Mouse (Mus musculus) embryo, embryonic 10.5 days (tissue): Measurements from ENCODE around the gene Srp14.

ENCODE experiments used
- DNase-seq: peaks from one replicate; pipeline ENCODE4 v3.0.0-alpha.2; 2015; ENCODE audit warnings: low spot score

Srp14 gene

DNA sequence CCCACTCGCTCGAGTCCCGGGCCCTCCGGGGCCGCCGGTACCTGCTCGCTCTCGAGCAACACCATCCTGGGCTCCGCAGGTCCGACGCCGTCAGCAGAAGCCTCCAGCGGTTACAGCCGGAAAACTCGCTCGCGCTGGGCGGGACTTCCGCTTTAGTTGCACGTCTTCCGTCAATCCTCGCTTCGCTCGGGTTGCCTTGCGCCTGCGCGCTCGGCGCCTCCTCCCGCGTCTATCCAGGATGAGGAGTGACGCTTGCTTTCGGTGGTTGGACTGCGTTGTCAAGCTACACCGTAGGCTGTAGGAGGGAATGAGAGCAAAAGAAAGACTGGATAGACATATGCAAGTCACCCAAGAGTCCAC lies at the start of gene Srp14:
Gene Srp14 (minus strand): TSS at position 162 of the 360 bp plus-strand sequence.
- DNase-seq = peak; percentile 97

DNA sequence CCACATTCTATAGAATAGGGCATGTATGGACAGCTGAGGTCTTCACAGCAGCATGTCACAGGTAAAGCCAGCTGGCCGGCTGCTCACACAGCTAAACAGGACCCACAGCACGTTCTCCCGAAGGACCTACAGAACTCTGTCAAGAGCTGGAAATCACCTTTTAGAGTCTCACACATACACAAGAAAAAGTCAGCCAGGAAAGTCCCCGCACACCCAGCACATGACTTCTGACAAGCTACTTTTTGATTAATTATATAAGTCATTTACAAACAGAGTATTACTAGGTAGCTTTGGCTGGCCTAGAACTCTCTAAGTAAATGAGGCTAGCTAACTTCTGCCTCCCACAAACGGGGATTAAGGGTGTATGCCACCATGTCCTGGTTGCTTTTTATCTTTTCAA lies 47.0 kb upstream of the Srp14 start:
- no peak for DNase-seq

DNA sequence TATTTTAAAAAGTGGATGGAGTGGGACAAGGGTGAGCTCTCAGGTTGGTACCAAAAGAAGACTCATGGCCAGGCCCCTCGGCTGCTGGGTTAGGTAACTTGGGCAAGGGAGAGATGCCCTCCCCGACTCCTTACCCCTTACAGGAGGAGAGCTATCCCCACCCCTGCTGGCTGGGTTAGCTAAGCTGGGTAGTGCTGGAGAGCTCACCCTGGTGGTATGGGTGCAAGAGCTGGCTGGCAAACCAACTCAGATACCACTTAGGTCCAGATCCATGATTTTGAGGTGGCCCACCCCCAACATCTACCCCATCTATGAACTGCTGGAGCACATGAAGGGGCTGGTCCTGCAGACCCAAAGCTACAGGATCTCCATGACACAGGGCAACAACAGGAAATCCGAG lies 45.3 kb upstream of the Srp14 start:
- no peak for DNase-seq

DNA sequence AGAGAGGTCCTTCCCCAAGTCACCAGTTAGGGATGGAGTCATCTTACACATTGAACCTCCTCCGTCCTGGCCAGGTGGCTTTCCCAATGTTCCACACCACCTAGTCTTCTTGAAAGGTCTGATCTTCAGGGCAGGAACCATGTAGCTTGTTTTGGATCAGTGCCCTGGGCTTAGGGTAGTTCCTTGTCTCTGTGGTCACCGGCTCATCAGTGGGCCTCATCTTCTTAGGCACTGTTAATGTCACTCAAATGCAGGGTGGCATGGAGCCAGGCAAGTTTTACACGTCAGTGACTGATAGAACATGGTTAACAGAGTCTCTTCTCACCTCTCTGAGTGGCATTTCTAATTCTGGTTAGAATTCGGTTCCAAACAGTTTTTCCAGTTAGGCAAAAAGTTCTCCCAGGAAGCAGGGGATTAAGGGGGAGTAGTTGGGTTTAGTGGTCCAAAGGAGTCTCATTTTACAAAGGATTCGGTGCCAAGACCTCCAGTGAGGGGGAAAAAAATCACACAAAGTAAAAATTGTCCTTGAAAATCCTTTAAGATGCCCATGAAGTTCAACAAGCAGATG lies 43.7 kb upstream of the Srp14 start:
- DNase-seq = no peak

GRCm38 (mm10) chr2:118522265-118522664 lies 42.8 kb upstream of the Srp14 start:
- peak; percentile 26 for DNase-seq

DNA sequence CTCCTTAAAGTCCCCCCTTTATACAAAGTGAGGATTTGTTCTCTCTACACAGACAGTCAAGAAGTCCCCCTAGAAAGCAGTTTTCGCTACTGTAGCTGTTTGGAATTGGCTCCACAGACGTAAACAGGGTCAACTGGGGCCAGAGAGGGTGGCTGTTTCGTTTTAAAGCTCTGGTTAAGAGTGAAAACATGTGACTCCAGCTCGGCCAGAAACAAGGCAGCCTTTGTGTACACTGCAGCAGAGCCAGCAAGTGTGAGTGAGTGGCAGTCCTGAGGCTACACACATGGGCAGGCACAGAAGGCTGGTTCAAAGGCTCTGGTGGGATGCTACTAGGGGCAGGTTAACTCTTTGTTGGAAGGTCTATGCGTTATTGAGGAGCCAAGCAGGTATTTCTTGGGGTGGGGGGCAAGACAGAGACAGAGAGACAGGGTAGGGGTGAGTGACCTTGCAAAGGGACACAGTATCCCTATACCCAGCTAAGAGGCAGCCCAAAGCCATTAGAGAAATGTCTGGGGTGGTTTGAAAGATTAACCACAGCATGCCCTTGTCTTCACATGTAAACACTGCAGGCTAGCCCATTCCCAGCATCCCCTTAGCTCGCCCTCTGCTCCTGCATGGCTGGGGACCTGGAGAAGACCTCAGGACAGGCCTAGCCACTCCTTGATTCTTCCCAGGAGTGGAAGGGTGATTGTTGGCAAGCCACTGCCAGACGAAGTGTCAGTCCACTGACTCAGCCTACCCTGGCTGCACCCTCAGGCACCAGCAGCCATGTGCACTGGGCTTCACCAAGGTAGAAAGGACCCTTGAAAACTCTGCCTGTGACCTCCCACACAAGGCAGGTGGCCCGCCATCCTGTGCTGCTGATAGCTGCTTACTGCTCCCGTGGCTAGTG lies 40.8 kb upstream of the Srp14 start:
- DNase-seq = peak; percentile 83

GRCm38 (mm10) chr2:118512418-118513377 lies 33.2 kb upstream of the Srp14 start:
- DNase-seq = no peak

DNA sequence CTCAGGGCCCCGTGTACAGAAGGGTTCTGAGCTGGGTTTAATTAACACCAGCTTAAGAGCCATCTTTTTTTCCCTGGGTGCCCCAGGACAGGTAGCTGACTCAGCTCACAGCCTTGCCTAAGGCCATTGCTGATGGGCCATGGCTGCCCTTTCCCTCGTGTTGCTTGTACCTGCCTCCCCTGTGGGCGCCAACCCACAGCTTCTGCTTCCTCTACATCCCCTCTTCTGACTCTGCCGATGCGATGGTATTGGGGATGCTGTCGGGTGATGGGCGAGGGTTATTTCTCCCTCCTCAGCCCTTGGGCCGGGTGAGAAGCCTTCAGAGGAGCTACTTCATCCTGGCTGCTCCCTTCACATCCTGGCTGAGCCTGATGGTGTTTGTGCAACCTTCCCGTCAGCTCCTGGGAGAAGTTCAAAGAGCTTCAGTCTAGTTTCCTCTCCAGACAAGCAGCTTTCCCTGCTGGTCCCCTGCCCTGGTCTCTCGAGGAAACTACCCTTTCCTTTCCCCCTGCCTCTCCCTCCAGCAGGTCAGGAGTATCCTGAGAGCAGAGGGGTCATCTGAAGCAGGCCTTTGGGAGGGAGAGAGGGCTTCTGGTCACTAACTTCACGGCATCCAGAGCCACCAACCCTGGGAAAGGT lies 32.4 kb upstream of the Srp14 start:
- no peak for DNase-seq

GRCm38 (mm10) chr2:118510447-118511310 lies 31.2 kb upstream of the Srp14 start:
- peak; percentile 80 for DNase-seq

DNA sequence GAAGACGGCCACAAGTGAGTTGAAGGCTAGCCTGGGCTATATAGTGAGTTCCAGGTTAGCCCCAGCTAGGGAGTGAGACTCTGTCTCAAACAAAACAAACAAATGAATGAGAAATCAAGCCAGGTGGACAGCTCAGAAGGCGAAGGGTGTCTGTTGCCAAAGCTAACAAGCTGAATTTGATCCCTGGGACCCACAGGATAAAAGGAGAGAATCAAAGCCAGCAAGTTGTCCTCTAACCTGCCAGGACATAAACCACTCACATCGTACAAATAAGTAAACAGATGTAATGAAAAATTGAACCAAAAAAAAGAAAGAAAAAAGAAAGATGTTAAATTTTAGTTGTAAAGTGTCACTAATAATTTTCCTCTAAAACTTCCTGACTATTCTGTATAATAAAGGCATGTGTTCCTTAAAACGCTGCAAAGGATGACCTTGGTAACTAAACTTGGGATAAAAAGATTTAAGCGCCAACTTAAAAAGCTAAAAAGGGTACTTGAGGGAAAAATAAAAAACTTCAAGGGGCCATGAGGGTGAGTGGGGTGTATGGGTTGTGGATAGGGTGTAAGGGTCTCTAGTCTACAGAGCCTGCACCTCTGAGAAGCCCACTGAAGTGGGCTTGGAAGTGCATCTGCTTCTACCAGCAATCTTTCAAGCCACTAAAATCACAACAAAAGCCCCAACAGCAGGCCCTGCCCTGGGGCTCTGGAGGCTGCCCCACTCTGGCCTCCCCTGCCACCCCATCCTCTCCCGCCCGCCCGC lies 30.4 kb upstream of the Srp14 start:
- DNase-seq = no peak

DNA sequence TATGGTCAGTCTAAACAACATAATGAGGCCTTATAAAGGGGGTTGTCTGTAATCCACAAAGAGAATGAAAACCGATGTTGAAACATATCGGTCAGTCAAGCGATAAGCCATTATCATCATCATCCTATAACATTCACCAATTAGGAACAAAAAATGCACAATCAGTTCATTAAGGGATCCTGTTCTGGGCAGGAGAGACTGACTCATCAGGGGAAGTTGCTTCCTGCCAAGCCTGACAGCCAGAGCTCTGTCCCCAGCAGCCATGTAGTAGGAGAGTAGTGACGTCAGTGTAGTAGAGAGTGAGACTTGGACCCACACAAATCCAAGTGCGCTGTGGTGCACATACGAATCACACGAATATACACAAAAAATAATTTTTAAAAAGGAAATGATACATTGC lies 27.6 kb upstream of the Srp14 start:
- DNase-seq = no peak

DNA sequence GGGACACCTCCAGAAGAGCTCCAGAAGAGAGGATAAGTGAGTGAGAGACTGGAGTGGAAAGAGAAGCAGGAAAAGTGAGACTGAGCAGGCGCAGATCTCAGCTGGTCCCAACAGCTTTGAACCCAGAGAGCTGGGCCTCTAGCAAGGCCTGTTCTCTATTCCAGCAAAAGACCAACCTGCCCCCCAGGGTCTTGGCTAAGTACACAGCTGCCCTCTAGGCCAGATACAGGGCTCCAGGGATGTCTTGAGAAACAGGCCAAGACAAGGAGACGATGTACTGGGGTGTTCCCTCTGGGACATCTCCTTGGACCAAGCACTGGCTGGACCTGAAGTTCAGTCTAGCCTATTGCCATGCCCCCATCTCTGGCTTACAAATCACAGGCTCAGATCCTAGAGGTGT lies 20.7 kb upstream of the Srp14 start:
- DNase-seq = no peak

DNA sequence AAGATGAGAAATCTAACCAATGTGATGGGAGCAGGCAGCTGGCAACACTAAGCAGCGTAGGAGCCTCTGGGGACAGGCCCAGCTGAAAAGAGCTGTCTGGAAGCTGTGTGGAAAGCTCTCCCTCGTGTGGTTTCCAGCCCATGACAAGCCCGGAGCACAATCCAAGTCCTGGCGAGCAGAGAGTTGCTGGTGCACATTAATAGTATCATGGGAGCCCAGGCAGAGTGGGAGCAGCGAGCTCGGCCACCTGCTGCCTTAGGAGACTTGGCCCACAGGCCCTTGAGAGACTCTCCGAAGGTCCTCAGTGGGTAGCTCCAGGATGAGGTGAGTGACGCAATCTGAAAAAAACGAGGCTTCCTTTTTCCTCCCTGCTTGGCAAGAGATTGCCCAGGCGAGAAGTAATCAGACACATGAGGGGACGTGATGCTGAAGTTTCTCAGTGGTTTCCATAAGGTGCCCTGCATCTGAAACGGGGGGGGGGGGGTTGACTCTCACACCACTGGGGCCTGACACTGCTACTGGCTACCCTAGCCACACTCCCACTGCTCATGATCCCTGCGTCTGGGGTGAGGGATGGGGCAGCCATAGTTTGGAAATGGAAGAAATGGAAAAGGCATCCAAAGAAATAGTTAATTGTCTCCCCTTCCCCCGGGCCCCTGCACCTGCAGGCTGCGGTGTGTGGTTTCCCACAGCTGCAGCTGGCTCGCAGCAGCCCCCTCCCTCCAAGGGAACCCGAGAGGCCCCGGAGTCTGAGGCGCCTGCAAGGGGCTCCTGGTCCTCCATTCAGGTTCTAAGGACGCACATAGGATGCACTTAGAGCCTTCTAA lies 19.8 kb upstream of the Srp14 start:
- peak; percentile 23 for DNase-seq

- DNase-seq = no peak
Measured at GRCm38 (mm10) chr2:118498476-118498875, 19.0 kb upstream of the Srp14 start.

DNA sequence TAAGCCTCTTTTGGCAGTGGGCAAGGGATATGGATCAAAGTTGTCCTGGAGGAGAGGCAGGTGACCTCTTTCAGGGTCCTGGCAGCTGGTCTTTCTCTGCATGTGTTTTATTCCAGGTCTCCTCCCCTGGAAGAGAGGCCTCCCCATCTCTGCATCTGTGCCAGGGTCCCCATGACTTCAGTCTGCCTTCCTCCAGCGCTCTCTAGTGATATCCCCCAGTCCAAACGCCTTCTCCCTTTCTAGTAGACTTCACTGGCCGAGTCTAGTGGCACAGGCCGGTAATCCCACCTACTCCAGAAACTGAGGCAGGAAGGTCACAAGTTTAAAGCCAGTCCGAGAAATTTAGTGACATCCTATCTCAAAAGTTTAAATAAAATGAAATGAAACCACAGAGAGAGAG lies 18.4 kb upstream of the Srp14 start:
- DNase-seq = no peak

GRCm38 (mm10) chr2:118495024-118495423 lies 15.5 kb upstream of the Srp14 start:
- no peak for DNase-seq

DNA sequence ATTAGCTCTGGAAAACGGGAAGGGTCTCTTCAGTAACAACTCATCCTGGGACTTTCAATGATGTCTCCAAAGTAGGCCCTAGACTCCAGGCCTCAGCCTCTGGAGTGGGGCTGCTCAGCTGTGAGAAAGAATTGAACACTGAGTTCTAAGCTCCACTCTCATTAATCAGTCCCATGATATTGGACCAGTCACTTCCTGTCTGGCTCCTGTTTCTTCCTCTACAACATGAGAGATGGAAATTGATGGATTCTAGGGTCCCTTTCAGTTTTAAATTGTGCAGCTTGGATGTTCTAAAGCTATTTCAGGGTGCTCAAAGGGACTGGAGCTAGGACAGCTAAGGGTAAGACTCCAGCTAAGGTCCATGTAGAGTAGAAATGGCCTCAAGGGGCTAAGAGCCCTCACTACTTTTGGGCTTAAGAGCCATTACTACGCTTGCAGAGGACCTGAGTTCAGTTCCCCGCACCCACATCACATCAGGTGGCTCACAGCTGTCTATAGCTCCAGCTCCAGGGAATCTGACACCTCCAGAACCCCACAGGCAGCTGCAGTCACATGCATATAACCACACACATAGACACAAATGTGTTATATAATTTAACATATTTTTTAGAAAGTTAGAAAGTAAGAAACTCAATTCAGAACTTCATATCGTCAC lies 12.4 kb upstream of the Srp14 start:
- DNase-seq = no peak

DNA sequence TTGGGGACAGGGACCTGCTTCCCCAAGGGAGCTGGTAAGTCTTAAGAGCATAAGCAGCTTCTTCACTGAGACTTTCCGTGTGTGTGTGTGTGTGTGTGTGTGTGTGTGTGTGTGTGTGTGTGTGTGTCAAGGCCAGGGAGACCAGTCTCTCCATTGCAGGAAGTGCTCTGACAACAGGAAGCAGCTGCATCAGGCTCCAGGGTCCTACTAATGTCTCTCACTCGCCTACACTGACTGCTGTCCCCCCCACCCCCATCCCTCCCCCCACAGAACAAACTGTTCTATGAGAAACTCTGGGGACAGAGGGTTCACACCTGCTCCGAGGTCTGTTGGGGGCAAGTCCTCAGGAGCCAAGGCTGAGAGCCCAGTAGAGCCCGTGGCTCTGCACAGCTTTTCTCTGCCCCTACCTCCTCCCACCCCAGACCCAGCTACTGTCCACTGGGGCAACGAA lies 11.8 kb upstream of the Srp14 start:
- DNase-seq = no peak
